Mouse (Mus musculus) granulocyte monocyte progenitor cell, adult 5-6 weeks (primary cell): ENCODE data around the gene Tsc2. TPM values are rescaled to one million over a fixed set of nuclear protein-coding genes. Genes with fewer than 3 reads are reported as not detected.
A peak's percentile ranks its signal among the peaks of the same experiment; 100 is the strongest.

Source experiments
- ATAC-seq: replicated peaks from 2 replicates; pipeline ENCODE4 v1.8.0; 2016; ENCODE audit warnings: mild to moderate bottlenecking, moderate TSS enrichment, inconsistent platforms; ENCODE audit not compliant: poor library complexity, severe bottlenecking
- total RNA-seq, 2 experiments: library from RNA; stranded (forward) in 1 of 2; stranded (reverse) in 1 of 2; fragments of 200-712, 200-1000 nt in 1 of 2; fragments of >200 nt in 1 of 2; fragmentation: Nextera tagmentation in 1 of 2; gene quantifications; 2 replicates each; pipeline ENCODE4 v1.2.3; 2014 to 2017

Gene Tsc2
- total RNA-seq, 2 experiments from 2014 or later: 41.3 to 83.7 TPM

DNA sequence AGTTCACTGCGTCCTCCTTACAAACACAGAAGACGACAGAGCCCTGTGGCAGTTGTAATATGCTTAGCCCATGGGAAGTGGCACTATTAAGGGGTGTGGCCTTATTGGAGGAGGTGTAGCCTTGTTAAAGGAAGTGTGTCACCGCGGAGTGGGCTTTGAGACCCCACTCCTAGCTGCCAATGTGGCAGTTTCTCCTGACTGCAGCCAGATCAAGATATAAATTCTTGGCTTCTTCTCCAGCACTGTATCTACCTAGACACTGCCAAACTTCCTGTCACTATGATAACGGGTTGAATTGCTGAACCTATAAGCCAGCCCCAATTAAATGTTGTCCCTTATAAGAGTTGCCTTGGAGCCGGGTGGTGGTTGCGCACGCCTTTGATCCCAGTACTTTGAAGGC is 7.0 kb downstream of the Tsc2 start:
- ATAC-seq: no peak

DNA sequence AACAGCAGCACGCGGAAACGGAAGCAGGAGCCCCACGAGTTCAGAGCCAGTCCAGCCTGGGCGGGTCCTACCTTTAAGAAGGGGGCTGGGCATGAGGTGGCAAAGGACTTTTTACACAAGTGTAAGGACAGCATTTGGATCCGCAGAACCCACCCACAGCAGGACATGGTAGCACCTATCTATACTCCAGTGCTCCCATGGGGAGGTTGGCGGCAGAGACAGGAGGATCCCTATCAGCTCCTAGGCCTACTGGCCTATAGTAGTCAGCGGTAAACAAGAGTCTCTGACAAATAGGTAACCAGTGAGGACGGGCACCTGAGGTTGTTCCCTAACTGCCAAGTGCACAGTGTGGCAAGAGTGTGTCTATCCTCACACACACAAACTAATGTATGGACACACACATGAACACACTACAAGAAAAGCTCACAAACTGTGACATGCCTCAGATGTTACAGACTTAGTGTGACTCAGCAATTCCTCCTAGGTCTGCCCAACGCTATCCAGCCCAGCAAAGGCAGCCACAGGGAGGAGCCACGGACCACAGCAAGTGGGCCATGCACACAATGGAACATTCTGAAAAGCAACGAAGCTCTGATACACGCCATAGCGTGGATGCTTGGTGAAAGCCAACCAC is 14.8 kb downstream of the Tsc2 start:
- ATAC-seq: peak; percentile 67

DNA sequence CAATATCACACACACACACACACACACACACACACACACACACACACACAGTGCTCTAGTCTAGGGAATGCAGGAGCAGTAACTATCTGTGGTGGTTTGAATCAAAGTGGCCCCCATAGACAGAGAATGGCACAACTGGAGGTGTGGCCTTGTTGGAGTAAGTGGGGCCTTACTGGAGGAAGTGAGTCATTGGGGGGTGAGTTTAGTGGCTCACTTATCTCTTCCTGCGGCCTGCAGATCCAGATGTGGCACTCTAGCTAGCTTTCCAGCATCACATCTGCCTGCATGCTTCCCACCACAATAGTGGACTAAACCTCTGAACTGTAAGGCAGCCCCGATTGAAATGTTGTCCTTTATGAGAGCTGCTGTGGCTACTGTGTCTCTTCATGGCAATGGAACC is 21.7 kb downstream of the Tsc2 start:
- ATAC-seq: peak; percentile 88

DNA sequence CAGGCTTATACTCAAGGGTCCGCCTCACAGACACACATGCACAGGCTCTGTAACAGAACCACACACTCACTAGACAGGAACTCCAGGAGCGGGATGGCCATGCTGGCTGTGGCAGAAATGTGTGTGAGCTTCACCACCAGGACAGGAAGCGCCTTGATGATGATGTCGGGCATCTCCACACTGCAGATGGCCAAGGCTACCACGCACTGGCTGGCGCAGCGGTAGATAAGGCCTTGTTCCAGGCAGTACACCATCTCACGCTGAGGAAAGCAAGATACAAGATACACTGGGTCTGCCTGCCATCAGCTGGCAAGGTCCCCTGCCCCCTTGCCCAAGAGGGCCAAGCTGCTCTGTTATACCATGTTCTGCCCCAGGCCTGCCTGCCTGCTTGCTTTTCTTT is 23.6 kb downstream of the Tsc2 start:
- no peak for ATAC-seq

DNA sequence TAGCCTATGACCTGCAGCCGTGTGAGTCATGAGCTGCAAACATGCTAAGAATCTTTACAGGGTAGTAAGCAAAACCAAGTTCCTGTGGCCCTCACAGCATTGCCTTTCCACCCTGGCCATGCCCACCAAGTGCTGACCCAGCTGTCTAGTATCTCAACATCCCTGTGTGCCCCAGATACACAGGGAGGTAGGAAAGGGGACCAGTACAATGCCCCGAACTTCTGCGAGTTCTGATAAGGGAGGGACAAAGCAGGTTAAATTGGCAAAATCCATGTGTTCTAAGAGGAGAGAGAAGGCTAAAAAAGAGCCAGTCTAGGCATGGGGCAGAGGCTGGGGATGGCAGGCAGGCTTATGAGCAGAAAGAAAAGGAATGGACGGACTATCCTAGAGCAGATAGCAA is 24.1 kb downstream of the Tsc2 start:
- no peak for ATAC-seq

DNA sequence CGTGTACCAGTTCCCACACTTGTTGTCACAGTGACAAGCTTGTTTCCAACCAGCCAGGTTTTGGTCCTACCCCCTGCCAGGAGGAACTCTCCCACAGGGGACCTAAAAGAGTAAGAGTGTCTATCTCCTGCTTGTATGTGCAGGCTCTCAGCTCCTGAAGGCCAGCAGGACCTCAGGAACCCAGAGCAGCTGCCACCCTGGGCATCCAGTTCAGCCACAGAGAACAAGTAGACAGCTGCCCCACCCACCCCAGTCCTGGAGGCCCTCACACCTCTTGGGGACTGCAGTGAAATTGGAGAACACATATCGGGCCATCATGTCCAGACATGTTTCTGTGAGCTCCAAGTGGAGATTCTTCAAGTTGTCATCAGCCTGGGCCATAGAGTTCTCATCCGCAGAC is 27.9 kb downstream of the Tsc2 start:
- ATAC-seq: no peak

DNA sequence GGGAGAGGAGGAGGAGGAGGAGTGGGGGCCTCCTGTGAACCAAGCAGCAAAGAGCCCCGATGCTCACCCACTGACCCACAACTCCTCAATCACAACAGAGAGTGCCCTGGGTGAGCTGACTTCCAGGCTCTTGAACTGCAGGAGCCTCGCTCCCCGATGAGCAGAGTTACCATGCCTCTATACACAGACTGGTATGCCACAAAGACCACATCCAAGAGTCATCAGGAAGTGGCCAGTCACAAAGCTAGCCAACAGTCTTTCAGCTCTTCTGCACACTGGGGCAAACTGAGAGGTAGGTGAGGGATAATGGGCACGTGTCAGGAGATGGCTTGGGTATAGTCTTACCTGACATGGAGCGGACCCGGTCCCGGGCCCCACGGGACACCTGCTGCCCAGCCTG is 28.5 kb downstream of the Tsc2 start:
- peak; percentile 26; the same call in 1 of the 2 replicates for ATAC-seq

DNA sequence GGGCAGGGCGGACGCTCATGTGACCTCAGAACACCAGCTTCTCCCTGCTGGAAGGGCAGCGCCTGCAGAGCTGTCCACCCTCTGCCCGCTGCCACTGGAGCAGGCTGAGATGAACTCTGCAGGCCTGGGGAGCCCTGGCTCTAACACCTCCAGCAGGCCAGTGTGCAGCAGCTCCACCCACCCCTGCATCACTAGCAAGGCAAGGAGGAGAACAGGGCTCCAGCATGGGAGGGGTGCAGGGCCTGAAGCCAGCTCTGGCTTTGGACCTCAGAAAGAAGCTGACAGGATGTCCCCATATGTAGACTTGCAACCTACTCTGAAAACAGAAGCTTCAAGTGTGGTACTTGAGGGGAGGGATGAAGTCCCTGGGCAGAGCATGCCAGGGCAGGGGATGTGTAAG is 31.9 kb downstream of the Tsc2 start:
- no peak for ATAC-seq

DNA sequence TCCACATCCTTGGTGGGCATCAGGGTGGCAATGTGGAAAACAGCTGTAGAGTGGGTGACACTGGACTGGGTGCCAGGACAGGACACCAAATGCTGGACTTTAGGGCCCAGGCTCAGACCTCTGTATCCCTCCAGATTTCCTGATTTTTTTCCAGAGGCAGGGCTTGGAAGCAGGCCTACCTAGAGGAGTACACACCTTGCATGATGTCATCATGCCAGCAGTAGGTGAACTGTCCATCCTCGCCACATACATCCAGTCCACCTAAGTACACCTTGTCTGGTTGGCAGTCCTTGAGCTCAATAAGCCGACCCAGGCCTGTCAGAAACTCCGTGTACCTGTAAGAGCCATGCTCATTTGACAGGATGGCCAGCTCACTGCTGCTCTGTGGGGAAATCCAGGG is 34.4 kb downstream of the Tsc2 start:
- ATAC-seq: no peak

DNA sequence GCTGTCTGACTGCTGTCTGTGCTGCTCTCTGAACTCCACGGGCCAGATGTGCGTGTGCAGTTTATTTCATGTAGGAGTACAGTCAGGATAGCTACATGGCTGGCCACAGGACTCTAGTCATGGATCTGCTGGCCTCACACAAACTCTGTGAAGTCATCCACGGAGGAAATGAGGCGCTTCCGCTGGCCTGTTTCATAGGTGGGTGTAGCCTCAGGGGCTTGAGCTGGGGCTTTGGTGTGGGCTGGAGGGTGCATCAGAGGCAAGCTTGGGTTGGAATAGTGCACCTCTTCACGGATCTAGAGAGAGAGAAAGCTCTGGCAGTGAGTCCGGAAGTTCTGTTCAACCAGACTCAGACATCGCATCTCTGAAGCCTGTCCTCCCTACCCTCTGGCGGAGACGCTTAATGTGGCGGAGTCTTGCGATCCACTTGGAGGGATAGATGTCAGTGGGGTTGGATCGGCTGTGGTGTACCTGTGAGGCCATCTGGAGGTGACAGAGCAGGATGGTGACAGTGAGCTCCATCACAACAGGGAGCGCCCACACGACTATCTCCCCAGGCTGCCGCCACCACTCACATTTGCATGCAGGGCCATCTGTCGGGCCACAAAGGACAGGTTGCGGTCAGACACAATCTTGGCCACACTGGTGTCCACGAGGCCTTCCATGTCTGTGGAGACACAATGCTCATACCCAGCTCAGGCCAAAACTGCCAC is 35.8 kb downstream of the Tsc2 start:
- ATAC-seq: no peak

DNA sequence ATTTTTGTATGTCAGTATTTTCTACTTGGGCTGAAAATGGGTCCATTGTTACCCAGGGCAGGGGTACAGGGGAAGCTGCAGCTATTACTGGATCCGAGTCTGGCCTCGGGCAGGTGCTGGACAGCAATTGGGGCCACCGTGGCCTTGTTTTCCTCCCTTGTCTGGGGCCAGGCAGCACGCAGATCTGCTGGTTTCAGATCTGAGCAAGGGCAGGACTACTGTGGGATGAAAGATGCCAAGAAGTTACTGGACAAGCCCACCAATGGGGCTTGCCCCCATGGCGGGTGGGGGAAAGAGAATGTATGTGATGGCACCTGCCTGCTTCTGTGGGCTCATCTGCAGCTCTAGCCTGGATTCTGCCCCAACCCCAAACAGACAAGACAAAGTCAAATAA is 36.4 kb downstream of the Tsc2 start:
- ATAC-seq: no peak

DNA sequence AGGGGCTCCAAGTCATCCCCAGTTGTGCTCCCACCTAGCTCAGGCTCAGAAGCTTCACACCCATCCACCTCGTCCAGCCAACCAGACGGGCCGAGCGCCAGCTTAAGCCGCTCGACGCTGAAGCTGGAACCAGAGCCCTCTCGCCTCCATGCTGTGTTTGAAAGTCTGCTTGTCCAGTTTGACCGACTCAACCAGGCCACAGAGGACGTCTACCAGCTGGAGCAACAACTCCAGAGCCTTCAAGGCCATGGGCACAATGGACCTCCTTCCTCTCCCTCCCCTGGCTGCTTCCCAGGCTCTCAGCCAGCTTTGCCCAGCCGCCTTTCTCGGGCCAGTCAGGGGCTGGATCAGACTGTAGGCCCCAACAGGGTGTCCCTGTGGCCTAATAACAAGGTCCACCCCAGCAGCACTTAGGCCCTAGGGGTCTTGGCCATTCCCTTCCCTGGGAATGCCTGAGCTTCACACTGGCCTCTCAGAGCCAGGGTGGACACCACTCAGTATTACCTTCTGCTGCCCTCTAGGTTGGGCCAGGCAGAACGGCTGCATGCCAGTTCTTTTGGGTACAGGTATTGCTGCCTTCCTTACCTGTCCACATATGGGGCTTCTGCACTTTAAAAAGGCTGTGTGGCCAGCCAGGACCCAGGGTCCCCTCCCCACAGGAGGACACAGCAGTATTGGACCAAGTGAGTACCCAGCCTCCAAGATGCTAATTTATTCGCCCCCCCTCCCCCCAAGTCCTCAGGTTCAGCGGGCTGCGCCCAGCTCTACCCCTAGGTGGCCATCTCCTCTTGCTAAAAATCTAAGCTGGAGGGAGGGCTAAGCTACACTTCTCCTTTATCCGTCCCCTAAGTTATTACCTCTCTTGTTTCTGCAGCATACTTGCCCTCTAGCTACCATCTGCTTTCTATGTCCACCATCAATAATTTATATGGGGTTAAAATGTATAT is 37.0 kb downstream of the Tsc2 start:
- ATAC-seq: no peak; the same call in 1 of the 2 replicates

DNA sequence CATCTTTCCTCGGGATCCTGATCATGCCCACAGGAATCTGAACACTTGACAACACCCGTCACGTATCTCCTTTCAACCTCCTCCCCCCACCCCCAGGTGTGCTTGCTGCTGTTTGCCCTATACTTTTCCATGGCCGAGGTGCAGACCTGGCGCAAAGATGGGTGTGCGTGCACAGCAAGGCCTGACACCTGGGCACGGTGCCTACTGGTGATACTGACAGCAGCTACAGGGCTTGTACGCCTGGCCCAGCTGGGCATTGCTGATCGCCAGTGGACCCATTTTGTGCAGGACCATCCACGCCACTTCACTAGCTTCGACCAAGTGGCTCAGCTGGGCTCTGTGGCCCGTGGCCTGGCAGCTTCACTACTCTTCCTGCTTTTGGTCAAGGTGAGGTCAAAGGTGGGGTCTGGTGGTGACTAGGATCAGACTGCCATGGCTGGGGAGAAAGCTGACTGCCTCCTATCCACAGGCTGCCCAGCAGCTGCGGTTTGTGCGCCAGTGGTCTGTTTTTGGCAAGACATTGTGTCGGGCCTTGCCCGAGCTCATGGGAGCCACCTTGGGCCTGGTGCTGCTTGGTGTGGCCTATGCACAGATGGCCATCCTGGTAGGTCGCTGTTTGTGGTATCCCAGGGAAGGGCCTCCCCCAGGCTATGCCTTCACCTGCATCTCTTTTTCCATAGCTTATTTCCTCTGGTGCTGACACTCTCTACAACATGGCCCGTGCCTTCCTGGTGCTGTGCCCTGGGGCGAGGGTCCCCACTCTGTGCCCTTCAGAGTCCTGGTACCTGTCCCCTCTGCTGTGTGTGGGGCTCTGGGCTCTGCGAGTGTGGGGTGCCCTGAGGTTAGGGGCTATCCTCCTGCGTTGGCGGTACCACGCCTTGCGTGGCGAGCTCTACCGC is 38.2 kb downstream of the Tsc2 start:
- no peak for ATAC-seq

DNA sequence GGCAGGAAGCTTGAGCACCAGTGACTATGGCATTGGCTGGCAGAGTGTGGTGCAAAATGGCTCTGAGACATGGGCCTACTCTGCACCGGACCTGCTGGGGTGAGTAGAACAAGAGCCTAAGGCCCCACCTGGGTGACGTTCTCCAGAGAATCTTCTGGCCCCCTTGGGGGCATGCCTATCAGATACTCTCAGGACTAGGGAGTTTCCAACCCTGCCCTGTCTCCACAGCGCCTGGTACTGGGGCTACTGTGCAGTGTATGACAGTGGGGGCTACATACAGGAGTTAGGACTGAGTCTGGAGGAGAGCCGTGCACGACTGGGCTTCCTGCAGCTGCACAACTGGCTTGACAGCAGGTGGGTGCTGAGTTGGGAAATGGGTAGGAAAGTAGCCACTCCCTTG is 39.2 kb downstream of the Tsc2 start:
- no peak for ATAC-seq

DNA sequence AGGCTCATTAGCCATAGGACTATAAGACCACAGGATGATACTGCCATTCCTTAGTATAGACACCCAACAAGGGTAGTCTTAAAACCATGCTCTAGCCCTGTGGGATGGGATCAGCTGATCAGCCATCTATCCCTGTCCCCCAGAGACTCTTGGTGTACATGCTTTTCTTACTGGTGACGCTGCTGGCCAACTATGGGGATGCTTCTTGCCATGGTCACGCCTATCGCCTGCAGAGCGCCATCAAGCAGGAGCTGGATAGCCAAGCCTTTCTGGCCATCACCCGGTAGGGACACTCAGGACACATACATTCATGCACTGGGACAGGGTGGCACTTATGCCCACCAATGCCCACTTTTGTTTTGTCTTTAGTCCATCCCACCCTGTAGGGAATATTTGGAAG is 40.7 kb downstream of the Tsc2 start:
- no peak for ATAC-seq

DNA sequence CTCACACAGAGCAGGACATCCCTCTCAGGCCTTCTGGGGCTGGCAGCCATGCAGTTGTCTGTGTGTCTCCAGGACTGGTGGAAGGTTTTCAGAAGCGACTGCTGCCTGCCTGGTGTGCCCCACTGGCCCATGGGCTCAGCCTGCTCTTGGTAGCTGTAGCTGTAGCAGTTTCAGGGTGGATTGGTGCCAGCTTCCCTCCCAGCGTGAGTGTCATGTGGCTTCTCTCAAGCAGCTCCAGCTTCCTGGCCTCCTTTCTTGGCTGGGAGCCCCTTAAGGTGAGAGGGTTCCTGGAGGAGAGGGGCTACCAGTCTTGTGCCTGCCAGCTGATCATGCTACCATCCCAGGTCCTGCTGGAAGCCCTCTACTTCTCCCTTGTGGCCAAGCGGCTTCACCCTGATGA is 41.5 kb downstream of the Tsc2 start:
- no peak for ATAC-seq

DNA sequence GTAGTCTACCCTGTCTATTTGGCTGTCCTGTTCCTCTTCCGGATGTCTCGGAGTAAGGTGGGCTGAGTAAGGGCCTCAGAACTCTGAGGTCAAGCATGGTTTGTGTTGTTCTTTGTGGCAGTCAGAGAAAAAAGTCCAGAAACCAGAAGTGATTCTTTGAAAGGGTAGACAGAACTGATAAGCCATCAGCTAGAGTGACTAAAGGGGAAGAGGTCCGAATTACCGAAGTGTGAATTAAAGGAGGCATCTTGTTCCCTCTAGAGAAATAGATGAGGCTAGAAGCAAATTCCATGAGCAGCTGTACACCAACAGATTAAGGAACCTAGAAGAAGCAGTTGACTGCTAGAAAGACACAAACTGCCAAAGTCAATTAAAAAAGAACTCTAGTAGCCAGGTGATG is 45.9 kb downstream of the Tsc2 start:
- ATAC-seq: no peak

DNA sequence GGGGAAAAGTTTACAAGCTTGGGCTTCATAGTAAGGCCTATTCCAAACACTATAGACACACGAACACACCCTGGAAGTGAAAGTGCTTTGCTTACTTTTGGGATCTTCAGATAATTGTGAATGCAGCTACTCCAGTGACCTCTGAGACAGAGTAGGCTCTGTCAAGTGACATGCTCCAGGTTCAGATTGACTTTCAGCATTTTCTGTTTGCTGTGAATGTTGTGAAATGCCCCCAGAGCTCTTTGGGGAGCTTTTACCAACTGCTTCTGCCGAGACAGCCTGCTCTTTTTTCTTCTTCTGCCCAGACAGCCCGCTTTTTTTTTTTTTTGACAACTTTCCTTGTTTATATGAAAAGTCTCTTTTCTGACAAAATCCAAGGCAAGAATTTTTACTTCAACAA is 47.9 kb downstream of the Tsc2 start:
- ATAC-seq: no peak

DNA sequence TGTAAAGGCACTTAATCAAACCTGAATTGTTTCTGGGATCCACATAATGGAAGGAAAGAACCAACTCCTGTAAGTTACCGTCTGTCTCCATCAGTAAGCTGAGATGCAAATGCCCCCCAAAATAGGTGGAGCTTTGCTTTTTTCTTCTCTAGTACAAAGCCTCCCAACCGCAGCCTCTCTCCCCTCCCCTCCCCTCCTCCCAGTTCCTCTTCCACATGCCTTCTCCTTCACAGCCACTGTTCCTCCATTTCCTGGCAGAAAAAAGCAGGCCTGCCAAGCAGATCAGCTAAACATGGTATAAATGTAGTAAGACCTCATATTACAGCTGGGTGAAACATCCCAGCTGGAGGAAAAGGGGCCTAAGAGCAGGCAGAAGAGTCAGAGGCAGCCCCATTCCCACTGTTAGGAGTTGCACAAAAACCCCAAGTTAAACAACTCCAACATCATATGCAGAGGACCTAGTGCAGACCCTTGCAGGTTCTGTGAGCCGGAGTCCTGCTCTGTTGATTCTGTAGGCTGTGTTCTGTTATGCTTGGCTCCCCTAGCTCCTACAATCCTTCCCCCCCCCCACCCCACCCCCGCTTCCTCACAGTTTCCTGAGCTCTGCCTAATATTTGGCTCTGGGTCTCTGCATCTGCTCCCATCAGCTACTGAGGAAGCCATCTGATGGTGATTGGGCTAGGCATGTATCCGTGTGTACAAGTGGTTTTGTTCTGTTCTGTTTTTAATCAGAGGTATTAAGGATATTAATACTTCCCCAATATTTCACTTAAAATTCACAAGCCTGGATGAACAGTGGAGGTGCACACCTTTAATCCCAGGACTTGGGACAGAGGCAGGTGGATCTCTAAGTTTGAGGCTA is 48.6 kb downstream of the Tsc2 start:
- peak; percentile 83 for ATAC-seq
